Mouse (Mus musculus): Measurements from ENCODE around the gene Grik2. TPM values are rescaled to one million over a fixed set of nuclear protein-coding genes. Genes with fewer than 3 reads are reported as not detected.

Grik2 gene
- polyA plus RNA-seq, 1 experiment: 0.08 TPM

DNA sequence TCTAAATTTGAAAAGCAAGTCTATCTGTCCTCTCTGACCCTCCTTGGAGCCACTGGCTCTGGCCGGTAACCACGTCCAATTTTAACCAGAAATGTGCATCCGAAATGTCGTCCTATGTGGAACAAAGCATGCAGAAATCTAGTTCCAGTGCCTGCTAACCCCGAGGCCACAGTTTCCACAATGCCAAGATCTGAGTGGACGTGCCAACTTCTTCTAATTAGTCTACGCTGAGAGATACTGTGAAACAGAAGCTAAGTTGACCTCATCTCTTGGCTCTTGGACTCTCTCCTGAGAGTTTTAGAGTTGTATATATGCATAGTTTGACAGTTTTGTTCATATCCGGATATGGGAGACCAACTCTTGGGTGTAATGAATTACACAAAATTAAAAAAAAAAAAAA lies 84.1 kb downstream of the Grik2 start:
- no peaks in the 10 kb centered on the region for H3K27me3 ChIP-seq (replicated peaks; ENCODE audit: control insufficient read depth, insufficient read depth, low read length)
- no peak overlapping the region for H3K4me3 ChIP-seq (ENCODE audit: insufficient read depth, low read depth, low read length)
- TF ChIP-seq POLR2A (IDR thresholded peaks at IDR 0.05; ENCODE audit: low read depth, low read length) (no peak), CTCF (conservative IDR thresholded peaks at IDR 0.05; ENCODE audit: insufficient read depth, insufficient read length, low read depth, low read length) (no peak)
- H3K4me1 ChIP-seq (ENCODE audit: control insufficient read depth, insufficient read depth, low read length): no peaks in the 10 kb centered on the region
- no peak for DNase-seq
- WGBS: 84% methylated on average over 8 of the region's 8 CpGs
- H3K27ac ChIP-seq (ENCODE audit: insufficient read depth, low read depth, low read length): no peak overlapping the region
- H3K36me3 ChIP-seq (ENCODE audit: control insufficient read depth, insufficient read depth, low read length): no peaks in the 10 kb centered on the region

DNA sequence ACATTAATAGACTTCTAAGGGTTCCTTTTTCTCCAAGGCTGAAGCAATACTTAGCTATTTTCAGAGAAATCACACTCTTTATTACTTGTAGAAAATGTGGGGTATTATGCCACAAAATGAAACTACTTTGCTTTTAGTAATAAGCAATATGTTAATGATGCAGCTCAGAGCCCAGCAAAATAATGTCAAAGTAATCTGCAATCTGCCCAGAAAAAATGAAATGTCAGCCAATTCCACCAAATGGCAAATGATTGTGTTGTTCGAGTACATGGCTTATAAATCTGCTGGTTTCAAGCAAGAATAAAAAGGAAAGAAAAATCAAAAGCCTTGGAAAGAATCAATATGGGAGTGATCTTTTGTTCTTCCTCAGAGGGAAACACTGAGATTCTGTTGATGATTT lies 136.2 kb downstream of the Grik2 start:
- no peak overlapping the region for H3K27ac ChIP-seq (ENCODE audit: insufficient read depth, low read depth, low read length)
- H3K36me3 ChIP-seq (ENCODE audit: control insufficient read depth, insufficient read depth, low read length): no peaks in the 10 kb centered on the region
- no peak for TF ChIP-seq CTCF (conservative IDR thresholded peaks at IDR 0.05; ENCODE audit: insufficient read depth, insufficient read length, low read depth, low read length)
- no peak for TF ChIP-seq POLR2A (IDR thresholded peaks at IDR 0.05; ENCODE audit: low read depth, low read length)
- H3K27me3 ChIP-seq (replicated peaks; ENCODE audit: control insufficient read depth, insufficient read depth, low read length): no peaks in the 10 kb centered on the region
- 69% methylated on average over 1 of the region's 1 CpGs for WGBS
- H3K4me3 ChIP-seq (ENCODE audit: insufficient read depth, low read depth, low read length): no peak overlapping the region
- H3K4me1 ChIP-seq (ENCODE audit: control insufficient read depth, insufficient read depth, low read length): no peaks in the 10 kb centered on the region
- no peak for DNase-seq

DNA sequence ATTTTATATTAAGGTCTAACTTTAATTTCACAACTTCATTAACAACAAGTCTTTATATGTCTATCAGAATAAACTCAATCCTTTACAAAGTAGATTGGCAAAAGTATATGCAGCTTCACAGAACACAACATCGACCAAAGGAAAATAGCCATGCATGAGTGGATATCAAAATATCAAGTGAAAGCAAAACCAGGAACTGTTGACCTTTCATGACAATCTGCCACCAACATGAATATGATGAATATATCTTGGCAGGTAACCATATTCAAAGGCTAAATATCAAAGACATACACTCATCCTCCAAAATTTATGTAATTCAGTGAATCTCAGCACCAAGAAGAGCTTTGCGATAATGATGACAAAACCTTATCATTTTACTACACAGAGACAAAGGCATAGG lies 141.4 kb downstream of the Grik2 start:
- TF ChIP-seq CTCF (conservative IDR thresholded peaks at IDR 0.05; ENCODE audit: insufficient read depth, insufficient read length, low read depth, low read length) (no peak), POLR2A (IDR thresholded peaks at IDR 0.05; ENCODE audit: low read depth, low read length) (no peak)
- no peaks in the 10 kb centered on the region for H3K36me3 ChIP-seq (ENCODE audit: control insufficient read depth, insufficient read depth, low read length)
- DNase-seq: no peak
- H3K4me3 ChIP-seq (ENCODE audit: insufficient read depth, low read depth, low read length): no peak overlapping the region
- no peak overlapping the region for H3K27ac ChIP-seq (ENCODE audit: insufficient read depth, low read depth, low read length)
- no peaks in the 10 kb centered on the region for H3K4me1 ChIP-seq (ENCODE audit: control insufficient read depth, insufficient read depth, low read length)
- 68% methylated on average over 2 of the region's 2 CpGs for WGBS
- no peaks in the 10 kb centered on the region for H3K27me3 ChIP-seq (replicated peaks; ENCODE audit: control insufficient read depth, insufficient read depth, low read length)

DNA sequence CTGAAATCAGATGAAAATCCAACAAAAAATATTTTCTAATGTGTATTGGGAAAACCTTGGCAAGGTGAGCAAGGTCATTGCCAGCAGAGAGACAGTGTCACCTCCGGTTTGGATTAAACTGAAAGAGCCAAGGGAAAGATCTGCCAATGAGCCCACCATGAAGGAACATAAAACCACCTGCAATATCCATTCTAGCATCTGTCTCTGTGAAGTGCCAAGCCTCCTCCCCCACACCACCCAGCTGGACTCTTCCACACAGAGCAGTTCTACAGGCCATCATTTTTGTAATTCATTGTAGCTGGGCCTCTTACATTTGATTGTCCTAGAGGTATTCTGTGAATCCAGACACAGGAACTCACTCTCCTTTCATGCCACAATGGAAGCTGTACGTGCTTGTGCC lies 148.7 kb downstream of the Grik2 start:
- Histone ChIP-seq H3K36me3 (ENCODE audit: control insufficient read depth, insufficient read depth, low read length) (no peaks in the 10 kb centered on the region), H3K4me1 (ENCODE audit: control insufficient read depth, insufficient read depth, low read length) (no peaks in the 10 kb centered on the region), H3K27ac (ENCODE audit: insufficient read depth, low read depth, low read length) (no peak overlapping the region), H3K4me3 (ENCODE audit: insufficient read depth, low read depth, low read length) (no peak overlapping the region), H3K27me3 (replicated peaks; ENCODE audit: control insufficient read depth, insufficient read depth, low read length) (no peaks in the 10 kb centered on the region)
- no peak for DNase-seq
- TF ChIP-seq POLR2A (IDR thresholded peaks at IDR 0.05; ENCODE audit: low read depth, low read length): no peak
- TF ChIP-seq CTCF (conservative IDR thresholded peaks at IDR 0.05; ENCODE audit: insufficient read depth, insufficient read length, low read depth, low read length): no peak
- 80% methylated on average over 2 of the region's 2 CpGs for WGBS

DNA sequence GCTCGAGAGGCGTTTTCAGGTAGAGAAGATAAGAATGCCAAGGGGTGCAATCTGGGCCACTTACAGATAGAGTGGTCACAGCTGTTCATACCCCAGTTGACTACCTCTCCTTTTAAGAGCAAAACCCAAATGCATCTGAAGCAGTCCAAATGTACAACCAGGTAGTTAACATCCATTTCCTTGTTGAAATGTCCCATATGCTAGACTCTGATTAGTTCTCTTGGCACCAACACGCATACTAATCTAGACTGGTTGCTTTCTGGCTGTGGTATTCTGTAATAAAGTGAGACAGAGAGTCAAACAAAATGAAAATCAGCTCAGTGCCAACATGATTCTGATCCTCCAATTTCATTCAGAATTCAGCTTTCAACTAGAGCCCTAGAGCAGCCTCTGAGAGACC lies 164.6 kb downstream of the Grik2 start:
- no peak for DNase-seq
- Histone ChIP-seq H3K27ac (ENCODE audit: insufficient read depth, low read depth, low read length) (no peak overlapping the region), H3K4me1 (ENCODE audit: control insufficient read depth, insufficient read depth, low read length) (no peaks in the 10 kb centered on the region), H3K4me3 (ENCODE audit: insufficient read depth, low read depth, low read length) (no peak overlapping the region), H3K27me3 (replicated peaks; ENCODE audit: control insufficient read depth, insufficient read depth, low read length) (no peaks in the 10 kb centered on the region), H3K36me3 (ENCODE audit: control insufficient read depth, insufficient read depth, low read length) (no peaks in the 10 kb centered on the region)
- TF ChIP-seq CTCF (conservative IDR thresholded peaks at IDR 0.05; ENCODE audit: insufficient read depth, insufficient read length, low read depth, low read length) (no peak), POLR2A (IDR thresholded peaks at IDR 0.05; ENCODE audit: low read depth, low read length) (no peak)
- whole genome bisulfite sequencing: 83% methylated on average over 3 of the region's 3 CpGs

DNA sequence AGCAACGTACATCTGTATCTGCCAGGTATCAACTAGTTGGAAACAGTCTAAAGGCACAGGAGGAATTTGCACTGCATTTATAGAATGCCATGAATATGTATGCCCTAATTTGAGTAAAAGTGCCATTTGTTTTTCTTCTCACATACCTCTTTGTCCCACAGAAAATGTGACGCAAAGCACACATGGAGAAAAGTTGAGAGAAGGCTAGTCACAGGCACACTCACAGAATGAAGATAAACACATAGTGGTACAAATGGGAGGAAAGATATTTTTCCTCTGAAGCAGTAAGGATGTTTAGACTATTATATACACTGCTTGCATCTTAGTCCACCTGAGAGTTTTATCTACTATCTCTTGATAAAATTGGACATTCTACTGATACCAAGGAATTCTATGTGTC lies 190.9 kb downstream of the Grik2 start:
- Histone ChIP-seq H3K4me1 (ENCODE audit: control insufficient read depth, insufficient read depth, low read length) (no peaks in the 10 kb centered on the region), H3K36me3 (ENCODE audit: control insufficient read depth, insufficient read depth, low read length) (no peaks in the 10 kb centered on the region), H3K27me3 (replicated peaks; ENCODE audit: control insufficient read depth, insufficient read depth, low read length) (no peaks in the 10 kb centered on the region), H3K4me3 (ENCODE audit: insufficient read depth, low read depth, low read length) (no peak overlapping the region), H3K27ac (ENCODE audit: insufficient read depth, low read depth, low read length) (no peak overlapping the region)
- DNase-seq: no peak
- TF ChIP-seq CTCF (conservative IDR thresholded peaks at IDR 0.05; ENCODE audit: insufficient read depth, insufficient read length, low read depth, low read length) (no peak), POLR2A (IDR thresholded peaks at IDR 0.05; ENCODE audit: low read depth, low read length) (no peak)
- 75% methylated on average over 2 of the region's 2 CpGs for WGBS

DNA sequence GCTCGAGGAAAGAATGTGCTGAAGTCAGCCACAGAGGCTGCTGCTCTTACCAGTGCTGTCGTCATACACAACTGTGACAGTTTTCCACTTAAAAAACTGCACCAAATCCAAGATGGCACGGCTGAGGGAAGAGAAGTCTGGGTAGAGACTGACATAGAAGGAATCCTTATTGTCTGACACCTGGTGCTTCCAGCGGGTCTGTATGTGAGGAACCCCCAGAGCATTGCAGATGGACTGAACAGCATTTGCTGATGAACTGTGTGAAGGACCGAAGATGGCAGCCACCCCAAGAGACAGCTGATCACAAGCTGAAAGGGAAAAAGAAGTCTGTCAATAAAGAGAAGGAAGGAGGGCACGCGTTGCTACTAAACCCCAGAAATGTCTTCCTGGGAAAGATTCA lies 215.1 kb downstream of the Grik2 start:
- Histone ChIP-seq H3K36me3 (ENCODE audit: control insufficient read depth, insufficient read depth, low read length) (no peaks in the 10 kb centered on the region), H3K27ac (ENCODE audit: insufficient read depth, low read depth, low read length) (no peak overlapping the region), H3K4me3 (ENCODE audit: insufficient read depth, low read depth, low read length) (no peak overlapping the region), H3K27me3 (replicated peaks; ENCODE audit: control insufficient read depth, insufficient read depth, low read length) (no peaks in the 10 kb centered on the region), H3K4me1 (ENCODE audit: control insufficient read depth, insufficient read depth, low read length) (no peaks in the 10 kb centered on the region)
- TF ChIP-seq CTCF (conservative IDR thresholded peaks at IDR 0.05; ENCODE audit: insufficient read depth, insufficient read length, low read depth, low read length) (no peak), POLR2A (IDR thresholded peaks at IDR 0.05; ENCODE audit: low read depth, low read length) (no peak)
- DNase-seq: no peak
- 79% methylated on average over 7 of the region's 7 CpGs for WGBS

Measured in kidney, adult 2 months (tissue).